Mouse (Mus musculus) duodenum, adult 2 months (tissue): ENCODE measurements around the gene Tmem147. TPM values are rescaled to one million over a fixed set of nuclear protein-coding genes. Genes with fewer than 3 reads are reported as not detected.

Source experiments
- polyA plus RNA-seq: library from polyadenylated mRNA; depleted of rRNA; stranded (reverse); fragments of >200 nt; gene quantifications from 2 replicates; pipeline ENCODE4 v1.2.3, GENCODE M21; 2012; ENCODE audit warnings: low replicate concordance; rRNA removed

Gene Tmem147
- polyA plus RNA-seq = 237 and 269 TPM in 2 replicates

DNA sequence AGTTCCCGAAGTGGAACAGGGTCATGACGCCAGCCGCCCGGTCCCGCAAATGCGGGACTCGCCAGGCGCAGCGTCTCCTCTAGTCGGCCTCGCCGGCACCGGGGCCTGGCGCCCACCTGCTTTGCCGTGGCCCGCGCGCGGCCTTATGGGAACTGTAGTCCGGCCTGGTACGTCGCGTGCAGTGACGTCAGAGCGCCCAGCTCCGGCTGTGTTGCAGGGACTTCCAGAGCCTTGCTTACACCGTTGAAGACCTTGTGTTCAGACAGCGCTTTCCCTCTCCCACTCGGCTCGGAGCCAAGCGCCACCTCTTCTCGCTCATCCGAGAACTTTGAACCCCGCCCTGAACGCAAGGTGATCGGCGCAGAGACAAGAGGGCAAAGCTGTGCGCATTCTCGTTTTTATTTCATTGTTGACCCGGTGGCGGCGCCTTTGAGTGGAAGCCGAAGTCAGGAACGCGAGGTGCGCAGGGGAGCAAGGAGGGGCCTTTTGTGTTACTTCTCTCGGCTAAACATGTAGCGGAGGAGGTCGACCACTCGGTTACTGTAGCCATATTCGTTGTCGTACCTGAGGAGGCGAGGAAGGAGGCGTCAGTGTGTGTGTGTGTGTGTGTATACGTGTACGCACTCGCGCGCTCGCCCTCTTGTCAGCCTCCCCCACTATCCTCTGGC is at the start of gene Tmem147:
TSS of gene Tmem147 (minus strand) at position 145 of the 668 bp plus-strand sequence.

DNA sequence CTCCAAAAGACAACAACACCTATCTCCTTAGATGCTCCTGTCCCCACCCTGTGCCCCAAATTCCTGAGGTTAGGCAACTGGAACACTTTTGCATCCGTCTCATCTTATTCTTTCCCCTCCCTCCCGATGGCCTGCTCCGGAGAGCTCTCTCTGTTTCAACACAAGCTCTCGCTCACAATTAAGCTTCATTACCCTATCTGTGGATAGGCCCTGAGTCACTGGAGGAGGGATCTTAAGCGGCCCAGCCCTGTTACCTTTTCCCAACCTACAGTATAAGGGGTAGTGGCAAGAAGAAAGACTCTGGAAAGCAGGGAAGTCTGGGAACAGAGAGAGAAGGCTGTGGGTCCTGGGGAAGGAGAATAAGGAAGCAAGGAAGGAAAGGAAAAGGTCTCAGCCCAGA is 34.1 kb upstream of the Tmem147 start, which contains the start of gene Dmkn:
TSS of gene Dmkn (plus strand) at position 301 of the 400 bp plus-strand sequence.

DNA sequence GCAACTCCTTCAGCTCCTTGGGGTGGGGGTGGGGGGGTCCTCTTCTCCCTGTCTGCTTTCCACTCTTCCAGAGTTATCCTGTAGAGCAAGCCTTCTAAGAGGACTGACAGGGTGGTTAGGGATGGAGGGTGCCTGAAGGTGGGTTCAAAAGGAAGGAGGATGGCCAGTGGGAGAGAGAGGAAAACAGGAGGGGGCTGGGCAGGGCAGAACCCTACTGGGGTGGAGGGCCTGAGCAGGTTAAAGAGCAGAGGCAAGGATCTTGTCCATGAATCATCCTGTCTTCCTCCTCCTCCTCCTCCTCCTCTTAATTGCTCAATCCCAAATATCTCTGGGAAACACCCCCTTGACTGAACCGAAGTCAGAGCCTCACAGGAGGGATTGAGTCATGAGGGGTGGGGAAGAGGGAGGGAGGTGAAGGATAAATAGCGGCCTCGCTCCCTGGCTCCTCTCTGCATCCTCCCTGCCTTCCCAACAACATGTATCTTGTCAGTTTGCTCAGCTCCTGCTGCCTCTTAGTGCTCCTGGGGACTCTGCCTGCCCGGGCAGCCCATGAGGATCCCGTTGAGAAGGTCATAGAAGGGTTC is 21.8 kb upstream of the Tmem147 start, which contains the start of gene Sbsn:
TSS of gene Sbsn (plus strand) at position 386 of the 584 bp plus-strand sequence.

DNA sequence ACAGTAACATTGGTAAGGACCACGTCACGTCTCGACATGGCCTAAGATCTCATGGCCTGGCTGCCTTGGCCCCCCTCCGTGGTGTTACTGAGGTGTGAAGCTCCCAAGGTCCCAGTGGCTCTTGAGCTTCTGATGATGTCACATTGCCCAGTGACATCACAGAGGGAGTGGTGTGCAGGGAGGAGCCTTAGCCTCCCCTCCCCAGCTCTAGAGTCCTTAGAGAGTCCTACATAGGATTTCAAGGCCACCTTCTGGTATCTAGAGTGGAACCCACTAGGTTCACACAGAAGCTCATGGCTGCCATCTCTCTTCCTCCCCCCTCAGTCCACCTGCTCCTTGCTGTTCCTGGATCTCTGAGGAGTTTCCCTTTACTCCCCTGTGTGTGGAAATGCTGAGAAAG is 14.3 kb upstream of the Tmem147 start, which contains the start of gene Gapdhs:
TSS of gene Gapdhs (minus strand) at position 65 of the 400 bp plus-strand sequence.

GRCm38 (mm10) chr7:30711942-30712341 is 17.4 kb downstream of the Tmem147 start, which contains the start of gene Atp4a:
Atp4a (plus strand) TSS chr7:30712209.

DNA sequence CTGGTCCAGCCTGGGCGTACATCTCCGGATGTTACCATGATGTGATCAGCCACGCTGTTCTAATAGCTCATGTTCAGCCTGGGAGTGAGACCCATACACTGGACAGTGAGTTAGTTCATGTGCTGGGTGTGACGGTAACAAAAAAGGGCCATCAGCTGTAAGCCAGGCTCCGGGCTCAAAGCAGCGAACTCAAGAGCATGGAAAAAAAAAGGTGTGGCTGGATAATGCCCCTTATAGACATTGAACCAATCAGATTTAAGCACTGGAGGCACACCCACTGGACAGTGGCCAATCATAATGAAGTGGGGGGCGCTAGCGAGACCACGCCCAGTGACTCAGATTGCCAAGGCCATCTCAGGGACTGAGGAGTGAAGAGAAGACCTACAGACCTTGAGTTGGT is 30.8 kb downstream of the Tmem147 start, which contains the start of gene 2200002J24Rik:
TSS of gene 2200002J24Rik (plus strand) at position 338 of the 400 bp plus-strand sequence.

Other genes with a start within 250 kb of the Tmem147 start
- 2.3 and 37.6 TPM in 2 replicates for gene Prodh2, start 235.9 kb downstream of the Tmem147 start, polyA plus RNA-seq
- gene Arhgap33, start 194.5 kb downstream of the Tmem147 start, polyA plus RNA-seq = 10.8 and 15.1 TPM in 2 replicates
- gene Hspb6, start 177.4 kb downstream of the Tmem147 start, polyA plus RNA-seq = 56.3 and 114 TPM in 2 replicates
- 3.6 and 5.5 TPM in 2 replicates for gene Proser3, start 177.2 kb downstream of the Tmem147 start, polyA plus RNA-seq
- 28.6 and 40.9 TPM in 2 replicates for gene Lin37, start 169.7 kb downstream of the Tmem147 start, polyA plus RNA-seq
- 56.6 and 64.2 TPM in 2 replicates for gene U2af1l4, start 166.2 kb downstream of the Tmem147 start, polyA plus RNA-seq
- 0.55 and 1.2 TPM in 2 replicates for gene Gm49396, start 166.2 kb downstream of the Tmem147 start, polyA plus RNA-seq
- 105 and 155 TPM in 2 replicates for gene Psenen, start 165.9 kb downstream of the Tmem147 start, polyA plus RNA-seq
- gene Igflr1, start 164.1 kb downstream of the Tmem147 start, polyA plus RNA-seq = 12.6 and 14.4 TPM in 2 replicates
- gene Kmt2b, start 140.8 kb downstream of the Tmem147 start, polyA plus RNA-seq = 31.9 and 38.5 TPM in 2 replicates
- 2.3 and 3.2 TPM in 2 replicates for gene Zbtb32, start 130.6 kb downstream of the Tmem147 start, polyA plus RNA-seq
- 1.1 and 3.8 TPM in 2 replicates for gene Upk1a, start 116.7 kb downstream of the Tmem147 start, polyA plus RNA-seq
- gene Cox6b1, start 103.4 kb downstream of the Tmem147 start, polyA plus RNA-seq = 382 and 584 TPM in 2 replicates
- gene Etv2, start 93.7 kb downstream of the Tmem147 start, polyA plus RNA-seq = not detected in 2 replicates
- 73.7 and 104 TPM in 2 replicates for gene Rbm42, start 79.2 kb downstream of the Tmem147 start, polyA plus RNA-seq
- 4.7 and 7.0 TPM in 2 replicates for gene Haus5, start 64.5 kb downstream of the Tmem147 start, polyA plus RNA-seq
- not detected in 2 replicates for gene Pmis2, start 57.9 kb downstream of the Tmem147 start, polyA plus RNA-seq
- gene 2200002J24Rik, start 30.6 kb downstream of the Tmem147 start, polyA plus RNA-seq = 10.2 and 19.1 TPM in 2 replicates
- 0.88 and 2.5 TPM in 2 replicates for gene Atp4a, start 17.3 kb downstream of the Tmem147 start, polyA plus RNA-seq
- gene Gapdhs, start 14.1 kb upstream of the Tmem147 start, polyA plus RNA-seq = not detected in 2 replicates
- gene Sbsn, start 21.9 kb upstream of the Tmem147 start, polyA plus RNA-seq = 0.18 and 0.44 TPM in 2 replicates
- gene Dmkn, start 34.2 kb upstream of the Tmem147 start, polyA plus RNA-seq = 1.8 and 2.2 TPM in 2 replicates
- gene Krtdap, start 58.4 kb upstream of the Tmem147 start, polyA plus RNA-seq = not detected in 2 replicates
- gene Ffar2, start 94.2 kb upstream of the Tmem147 start, polyA plus RNA-seq = 13.3 and 15.3 TPM in 2 replicates
- gene Ffar3, start 126.6 kb upstream of the Tmem147 start, polyA plus RNA-seq = 1.8 and 1.9 TPM in 2 replicates
- 0.26 and 0.87 TPM in 2 replicates for gene Ffar1, start 132.0 kb upstream of the Tmem147 start, polyA plus RNA-seq
- 0.71 and 3.5 TPM in 2 replicates for gene Cd22, start 150.8 kb upstream of the Tmem147 start, polyA plus RNA-seq
- gene Mag, start 185.3 kb upstream of the Tmem147 start, polyA plus RNA-seq = 0.37 and 0.68 TPM in 2 replicates
- gene Hamp2, start 195.1 kb upstream of the Tmem147 start, polyA plus RNA-seq = 0.68 and 13.0 TPM in 2 replicates
- gene Hamp, start 214.5 kb upstream of the Tmem147 start, polyA plus RNA-seq = 2.0 and 2.1 TPM in 2 replicates
- gene Usf2, start 227.3 kb upstream of the Tmem147 start, polyA plus RNA-seq = 107 and 186 TPM in 2 replicates
- gene Lsr, start 243.9 kb upstream of the Tmem147 start, polyA plus RNA-seq = 331 and 790 TPM in 2 replicates
- gene Fam187b, start 244.2 kb upstream of the Tmem147 start, polyA plus RNA-seq = 6.0 and 7.2 TPM in 2 replicates